Mouse (Mus musculus): ENCODE results near the gene Ebf1.
A peak's percentile ranks its signal among the peaks of the same experiment; 100 is the strongest.

Ebf1 gene

DNA sequence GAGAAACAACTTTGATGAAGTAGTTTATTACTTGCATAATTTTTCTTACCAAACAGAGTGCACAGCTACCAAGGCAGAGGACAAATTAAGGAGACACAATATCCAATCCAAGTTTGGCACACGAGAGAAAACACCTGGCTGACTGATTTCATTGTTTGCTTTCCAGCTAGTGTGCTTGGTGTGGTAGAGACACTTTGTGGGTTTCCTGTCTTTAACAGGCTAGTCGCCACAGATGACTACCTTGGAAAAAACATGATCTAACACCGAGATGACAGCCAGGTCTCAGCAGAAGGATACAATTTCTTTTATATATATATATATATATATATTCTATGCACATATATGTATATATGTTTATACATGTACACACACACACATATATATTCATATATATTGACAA is 332.0 kb downstream of the Ebf1 start:
- peak; percentile 46 for DNase-seq (ENCODE audit: low read depth, low spot score)

DNA sequence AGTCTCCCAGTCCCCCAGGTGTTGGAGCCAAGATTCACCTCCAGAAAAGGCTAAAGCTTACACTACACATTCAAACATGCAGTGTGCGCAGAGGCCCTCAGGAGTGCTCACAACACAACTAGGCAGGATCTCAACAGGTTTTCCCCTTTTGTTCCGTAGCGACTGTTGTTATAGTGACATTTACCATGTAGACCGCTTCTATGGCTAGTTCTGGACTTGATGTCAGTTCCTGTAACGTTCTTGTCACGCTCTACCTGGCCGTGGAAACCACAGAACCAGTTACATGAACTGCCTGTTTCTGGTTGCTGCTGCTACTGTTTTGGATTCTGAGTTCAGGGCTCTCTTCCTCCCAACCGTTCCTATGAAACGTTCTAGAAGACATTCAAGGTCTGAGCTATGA is 333.2 kb downstream of the Ebf1 start:
- no peak for DNase-seq (ENCODE audit: low read depth, low spot score)

- peak; percentile 90 for DNase-seq (ENCODE audit: low read depth, low spot score)
Measured at GRCm38 (mm10) chr11:44951506-44951905, 334.4 kb downstream of the Ebf1 start.

- DNase-seq (ENCODE audit: low read depth, low spot score), result no peak
Measured at GRCm38 (mm10) chr11:44953337-44953736, 336.2 kb downstream of the Ebf1 start.

DNA sequence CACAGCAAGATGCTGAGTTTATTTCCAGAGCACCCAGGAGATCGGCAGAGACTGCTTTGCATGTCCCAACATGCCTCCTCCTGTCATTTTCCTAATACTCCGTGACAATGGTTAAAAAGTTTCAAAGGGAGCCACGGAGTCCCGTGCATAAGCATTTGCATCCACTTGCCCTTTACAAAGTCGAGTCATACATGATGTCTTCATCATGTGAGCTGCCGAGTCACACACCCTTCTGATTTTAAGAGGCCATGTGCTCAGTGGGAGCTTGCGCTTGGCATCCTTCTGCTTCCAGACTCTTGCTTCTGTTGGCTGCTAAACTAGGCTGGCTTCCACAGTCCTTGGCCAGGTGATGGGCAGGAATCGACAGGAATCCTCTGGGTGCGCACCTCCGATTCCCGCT is 336.7 kb downstream of the Ebf1 start:
- peak; percentile 32 for DNase-seq (ENCODE audit: low read depth, low spot score)

DNA sequence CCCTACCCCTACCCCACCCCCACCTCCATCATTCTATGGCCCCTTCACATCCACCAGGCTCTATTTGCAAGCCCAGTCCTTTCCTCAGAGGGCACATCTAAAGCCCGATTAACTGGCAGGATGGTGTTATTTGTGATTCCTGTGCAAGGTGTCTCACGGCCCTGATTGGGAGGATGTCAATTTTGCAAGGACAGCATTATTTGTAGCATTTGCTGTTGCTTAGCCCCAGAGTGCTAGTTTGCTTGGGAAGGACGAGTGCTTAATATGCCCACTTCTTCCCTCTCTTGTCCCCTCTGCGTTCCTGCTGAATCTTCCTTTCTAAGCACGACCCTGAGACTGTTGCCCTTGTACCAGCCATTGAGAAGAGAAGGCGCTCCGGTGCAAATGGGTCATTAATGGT is 337.2 kb downstream of the Ebf1 start:
- DNase-seq (ENCODE audit: low read depth, low spot score), result no peak

DNA sequence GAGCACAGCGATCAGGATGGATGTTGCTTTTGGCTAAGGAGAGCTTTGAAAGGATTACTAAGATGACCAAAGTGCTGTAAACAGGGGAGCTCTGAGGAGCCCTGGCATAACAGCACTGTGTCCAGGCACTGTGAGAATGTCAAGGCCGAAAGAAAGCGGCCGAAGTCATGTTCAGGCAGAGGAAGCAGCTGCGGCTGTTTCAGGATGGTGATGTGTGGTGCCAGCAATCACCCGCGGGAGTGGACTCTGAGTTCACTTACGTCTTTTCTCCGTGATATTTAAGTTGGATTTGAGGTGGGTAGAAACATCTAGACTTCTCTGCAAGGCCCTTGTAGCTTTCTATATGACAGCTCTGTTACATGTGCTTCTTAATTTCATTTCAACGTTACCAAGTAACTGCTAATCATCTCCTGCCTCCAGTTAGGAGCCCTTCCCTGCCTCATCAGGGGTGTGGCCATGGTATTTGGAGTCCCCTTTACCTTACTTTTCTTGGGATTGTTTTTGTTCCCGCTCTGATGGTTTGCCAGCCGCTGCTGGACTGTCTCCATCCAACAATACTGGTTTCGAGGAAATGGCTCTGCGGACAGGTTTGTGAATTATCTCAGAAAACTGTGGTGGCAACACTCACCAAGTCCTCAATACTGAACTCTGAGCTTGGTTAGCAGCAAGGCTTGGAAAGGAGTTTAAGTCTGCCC is 345.8 kb downstream of the Ebf1 start:
- no peak for DNase-seq (ENCODE audit: low read depth, low spot score)

DNA sequence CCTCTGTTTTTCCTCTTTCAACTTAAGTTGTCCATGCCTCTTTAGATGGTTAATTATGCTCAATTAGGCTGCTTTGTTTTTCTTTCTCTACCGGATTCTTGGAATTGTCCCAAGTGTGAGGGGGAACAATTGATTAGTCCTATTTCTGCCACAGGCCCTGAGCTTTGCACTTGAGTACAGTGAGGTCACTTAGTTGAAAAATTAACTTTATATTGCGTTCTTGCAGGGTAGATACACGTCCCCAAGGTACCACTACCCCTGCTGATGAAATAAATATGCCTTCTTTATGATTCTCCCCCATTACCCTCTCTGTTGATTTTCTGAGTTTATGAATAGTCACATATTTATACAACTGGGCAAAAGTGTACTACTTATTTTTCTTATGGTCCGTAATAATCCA is 351.9 kb downstream of the Ebf1 start:
- no peak for DNase-seq (ENCODE audit: low read depth, low spot score)

DNA sequence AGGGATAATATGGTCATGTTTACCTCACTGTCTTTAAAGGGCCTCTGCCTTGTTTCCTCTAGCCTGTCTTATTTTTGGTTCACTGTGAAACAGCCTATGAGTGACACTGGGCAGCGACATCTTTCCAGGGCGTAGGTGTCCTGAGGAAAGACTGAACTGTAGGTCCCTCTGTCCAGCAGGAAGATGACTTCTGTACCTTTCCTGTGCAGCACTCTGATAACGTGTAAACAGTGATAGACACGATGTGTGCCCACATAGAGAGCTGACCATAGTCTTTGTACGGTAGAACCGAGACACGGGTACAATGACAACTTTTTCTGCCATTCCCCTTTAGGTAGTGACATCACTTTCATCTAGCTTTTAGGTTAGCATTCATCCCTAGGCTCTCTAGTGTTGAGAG is 357.2 kb downstream of the Ebf1 start:
- no peak for DNase-seq (ENCODE audit: low read depth, low spot score)

GRCm38 (mm10) chr11:44975151-44975550 is 358.0 kb downstream of the Ebf1 start:
- peak; percentile 4 for DNase-seq (ENCODE audit: low read depth, low spot score)

DNA sequence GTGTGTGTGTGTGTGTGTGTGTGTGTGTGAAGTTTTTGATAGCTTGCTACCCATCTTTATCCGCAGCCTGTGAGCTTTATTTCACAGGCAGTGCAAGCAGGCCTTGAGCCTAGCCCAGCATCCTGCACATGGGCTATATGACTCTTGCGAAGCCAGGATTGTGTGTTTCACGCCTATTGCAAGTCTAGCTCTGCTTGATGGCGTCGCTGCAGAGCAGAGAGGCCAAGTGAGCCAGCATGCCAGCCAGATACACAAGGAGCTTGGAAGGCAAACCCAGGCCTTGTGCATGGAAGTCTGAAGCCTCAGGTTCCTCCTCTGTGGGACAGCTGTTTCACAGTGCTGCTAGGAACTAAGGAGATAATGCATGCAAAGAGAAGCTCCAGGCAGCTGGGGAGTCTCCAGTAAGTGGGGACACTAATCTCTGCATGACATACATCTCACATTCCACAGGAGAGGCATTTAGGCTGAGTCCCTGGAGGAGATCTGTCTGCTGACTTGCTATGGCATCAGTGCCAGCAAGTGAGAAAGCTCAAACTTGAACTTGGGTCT is 359.2 kb downstream of the Ebf1 start:
- DNase-seq (ENCODE audit: low read depth, low spot score), result peak; percentile 46

DNA sequence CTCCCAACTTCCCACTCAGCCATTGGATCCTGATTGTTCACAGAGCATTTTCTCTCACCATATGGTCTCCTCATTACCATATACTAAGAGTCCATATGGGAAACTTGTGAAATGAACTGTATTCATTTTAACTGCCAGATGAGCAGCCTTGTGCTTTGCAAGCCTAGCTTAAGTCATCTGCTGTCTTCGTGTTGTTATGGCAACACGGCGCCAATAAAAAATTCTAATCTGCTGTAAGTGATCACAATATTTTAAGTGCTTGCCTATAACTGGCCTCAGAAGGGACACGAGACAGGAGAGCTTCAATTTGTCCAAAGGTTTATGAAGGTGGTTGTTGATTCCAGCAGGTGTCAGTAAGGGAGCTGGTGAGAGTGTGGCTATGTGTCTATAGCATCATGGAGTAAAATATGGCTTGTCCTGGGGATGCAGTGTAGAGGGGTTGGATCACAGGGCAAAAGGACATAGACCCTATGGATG is 360.8 kb downstream of the Ebf1 start:
- no peak for DNase-seq (ENCODE audit: low read depth, low spot score)

- no peak for DNase-seq (ENCODE audit: low read depth, low spot score)
Measured at GRCm38 (mm10) chr11:44979391-44979790, 362.3 kb downstream of the Ebf1 start.

DNA sequence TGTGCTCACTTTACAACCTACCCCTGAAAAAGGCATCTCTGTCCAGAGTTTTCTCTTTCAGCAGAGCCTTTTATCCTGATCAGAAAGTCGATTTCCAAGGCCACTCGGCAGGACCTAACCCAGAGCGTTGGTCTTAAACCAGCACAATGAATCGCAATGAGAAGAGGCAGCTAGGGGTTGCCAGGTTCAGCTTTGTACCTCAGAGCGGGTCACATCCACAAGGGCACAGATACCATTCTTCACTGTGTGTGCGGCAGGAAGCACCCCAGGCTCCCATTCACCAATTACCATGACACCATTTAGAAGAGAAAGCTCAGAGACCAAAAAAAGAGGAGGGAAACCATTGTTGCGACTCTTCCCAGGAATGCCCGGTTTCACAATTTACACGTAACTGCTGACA is 365.1 kb downstream of the Ebf1 start:
- DNase-seq (ENCODE audit: low read depth, low spot score), result no peak

DNA sequence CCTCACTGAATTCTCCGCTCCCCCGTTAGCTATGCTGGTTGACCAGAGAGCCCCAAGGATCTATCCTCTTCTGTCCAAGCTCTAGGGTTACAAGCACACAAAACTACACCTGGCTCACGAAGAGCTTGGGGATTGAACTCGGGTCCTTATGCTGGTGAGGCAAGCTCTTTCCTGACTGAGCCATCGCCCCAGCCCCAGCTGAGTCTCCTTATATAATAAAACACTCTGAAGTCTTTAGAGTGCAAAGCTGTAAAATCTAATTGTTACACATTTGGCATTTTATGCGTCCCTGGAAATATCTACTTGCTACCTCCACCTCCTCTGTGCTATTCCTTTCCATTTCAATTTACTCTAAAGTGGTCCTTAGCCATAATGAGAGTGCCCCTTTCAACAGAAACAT is 366.8 kb downstream of the Ebf1 start:
- no peak for DNase-seq (ENCODE audit: low read depth, low spot score)

GRCm38 (mm10) chr11:44984381-44984780 is 367.3 kb downstream of the Ebf1 start:
- no peak for DNase-seq (ENCODE audit: low read depth, low spot score)

GRCm38 (mm10) chr11:44987796-44988195 is 370.7 kb downstream of the Ebf1 start:
- no peak for DNase-seq (ENCODE audit: low read depth, low spot score)

DNA sequence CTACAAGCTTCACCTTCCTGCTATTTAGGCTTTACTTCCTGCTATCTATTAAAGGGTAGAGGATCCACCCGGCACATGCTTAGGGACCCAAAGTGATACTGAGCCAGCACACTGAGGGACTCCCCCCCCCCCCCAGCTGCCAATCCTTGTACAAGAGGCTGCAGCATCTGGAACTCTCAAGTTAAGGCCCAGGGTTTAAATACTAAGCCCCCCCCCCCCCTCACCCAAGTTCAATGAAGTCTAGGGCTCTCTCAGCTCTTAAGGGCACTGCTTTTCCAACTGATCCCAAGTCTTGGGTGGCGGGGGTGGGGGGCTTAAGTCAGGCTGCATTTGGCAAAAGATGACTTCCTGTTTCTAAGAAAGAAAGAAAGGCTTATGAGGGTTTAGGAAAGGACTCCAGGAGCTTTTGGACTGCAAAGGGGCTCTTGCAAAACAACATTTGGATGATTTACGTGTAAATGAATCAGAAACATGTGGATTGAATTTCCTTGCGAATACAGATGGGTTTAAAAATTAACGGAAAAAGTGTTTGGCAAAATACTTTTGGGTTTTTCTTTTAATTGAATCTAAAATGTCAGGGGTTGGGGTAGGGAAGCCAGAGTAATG is 385.7 kb downstream of the Ebf1 start:
- DNase-seq (ENCODE audit: low read depth, low spot score), result peak; percentile 82

DNA sequence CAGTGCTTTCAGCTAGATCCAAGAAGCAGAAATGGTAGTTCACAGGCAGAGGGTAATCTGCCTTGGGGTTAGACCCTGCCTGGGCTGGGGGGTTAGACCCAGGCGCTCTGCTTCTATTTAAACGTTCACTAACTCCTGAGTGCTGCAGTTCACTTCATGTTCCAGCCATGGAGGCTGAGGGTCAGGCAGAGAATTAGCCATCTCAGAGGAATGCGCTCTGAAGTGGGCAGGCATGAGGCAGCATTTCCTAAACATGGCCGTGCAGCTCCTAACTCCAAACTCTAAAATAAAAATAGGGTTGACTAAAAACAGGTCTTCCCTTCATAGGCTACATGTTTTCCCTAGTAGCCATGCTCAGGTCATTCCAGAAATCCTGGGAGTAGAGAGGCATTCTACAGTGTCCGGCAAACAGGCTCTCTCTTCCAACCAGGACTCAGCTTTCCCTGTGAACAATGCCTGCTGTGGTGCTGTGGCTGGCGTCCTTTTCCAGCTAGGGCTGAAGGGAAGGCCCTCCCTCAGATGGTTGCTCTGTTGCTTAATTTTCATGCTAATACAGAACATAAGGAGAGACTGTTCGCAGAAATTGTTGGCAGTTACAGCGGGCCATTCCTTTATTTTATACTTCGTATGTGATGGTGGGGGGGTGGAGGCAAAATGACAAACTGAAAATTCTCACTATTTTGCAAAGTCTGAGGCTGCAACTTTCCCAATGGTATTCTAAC is 386.8 kb downstream of the Ebf1 start:
- DNase-seq (ENCODE audit: low read depth, low spot score), result peak; percentile 60

DNA sequence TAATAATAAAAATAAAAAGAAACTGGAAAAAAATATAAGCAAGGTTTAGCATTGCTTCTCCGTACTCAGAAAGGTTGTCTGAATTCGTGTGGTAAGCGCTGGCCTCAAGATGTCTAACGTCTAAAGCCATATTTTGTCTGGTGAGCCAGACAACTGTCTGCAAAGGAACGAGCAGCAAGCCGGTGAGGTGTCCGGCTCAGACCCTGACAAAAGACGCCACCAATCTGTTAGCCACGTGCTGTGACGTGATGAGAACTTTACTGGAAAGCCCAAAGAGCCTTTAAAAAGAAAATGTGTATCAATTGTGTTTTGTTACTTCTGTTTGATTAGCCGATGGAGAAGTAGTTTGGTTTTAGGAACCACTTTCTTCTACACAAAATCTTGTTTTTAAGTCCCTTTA is 390.2 kb downstream of the Ebf1 start:
- DNase-seq (ENCODE audit: low read depth, low spot score), result no peak

- DNase-seq (ENCODE audit: low read depth, low spot score), result peak; percentile 81
Measured at GRCm38 (mm10) chr11:45008078-45008477, 391.0 kb downstream of the Ebf1 start.

DNA sequence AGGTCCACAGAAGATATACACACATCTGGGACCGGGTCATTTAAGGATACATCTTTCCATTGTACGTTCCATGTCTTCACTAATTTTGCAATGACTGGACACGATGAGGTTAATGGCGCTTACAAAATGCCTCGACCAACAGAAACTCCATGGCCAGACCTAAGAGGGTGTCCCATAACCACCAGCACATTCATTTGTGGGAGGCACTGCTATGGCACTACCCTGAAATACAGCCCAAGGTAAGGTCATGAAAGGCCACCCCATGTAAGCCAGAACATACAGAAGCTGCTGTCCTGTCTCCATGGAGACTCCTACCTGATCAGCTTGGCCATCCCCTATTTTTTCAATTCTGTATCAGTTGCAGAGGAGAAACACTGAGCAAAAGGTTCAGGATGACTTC is 391.6 kb downstream of the Ebf1 start:
- DNase-seq (ENCODE audit: low read depth, low spot score), result no peak

DNA sequence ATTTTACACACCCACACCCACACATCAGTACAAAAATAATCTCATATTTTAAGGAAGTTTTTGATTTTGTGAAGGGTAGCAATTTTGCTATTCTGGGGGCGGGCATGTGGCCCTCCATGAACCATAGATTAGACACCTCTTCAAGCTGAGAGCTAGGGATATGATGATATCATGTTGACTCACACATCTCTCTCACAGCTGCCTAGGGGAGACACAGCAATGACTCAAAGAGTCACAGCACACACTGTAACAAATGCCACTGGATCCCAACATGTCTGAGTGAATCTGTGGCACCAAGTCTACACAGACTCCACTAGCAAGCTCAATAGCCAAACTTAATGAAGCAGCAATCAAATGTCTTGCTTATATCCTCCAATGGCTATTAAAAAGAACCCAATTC is 395.0 kb downstream of the Ebf1 start:
- peak; percentile 56 for DNase-seq (ENCODE audit: low read depth, low spot score)
